Mouse (Mus musculus) lung, adult 2 months (tissue): ENCODE data around the gene Hspb9.

ENCODE experiments used
- CTCF ChIP-seq: fragments of 200-500 bp; IDR thresholded peaks from 2 replicates; pipeline ENCODE4 v1.5.1; 2011; ENCODE audit warnings: mild to moderate bottlenecking, low read length, control low read depth; ENCODE audit not compliant: insufficient read depth
- POLR2A ChIP-seq: fragments of 200-500 bp; IDR thresholded peaks from 2 replicates; pipeline ENCODE4 v1.6.1; 2011; ENCODE audit warnings: low read depth, mild to moderate bottlenecking, control low read depth, low read length, borderline replicate concordance; ENCODE audit errors: extremely low read depth

DNA sequence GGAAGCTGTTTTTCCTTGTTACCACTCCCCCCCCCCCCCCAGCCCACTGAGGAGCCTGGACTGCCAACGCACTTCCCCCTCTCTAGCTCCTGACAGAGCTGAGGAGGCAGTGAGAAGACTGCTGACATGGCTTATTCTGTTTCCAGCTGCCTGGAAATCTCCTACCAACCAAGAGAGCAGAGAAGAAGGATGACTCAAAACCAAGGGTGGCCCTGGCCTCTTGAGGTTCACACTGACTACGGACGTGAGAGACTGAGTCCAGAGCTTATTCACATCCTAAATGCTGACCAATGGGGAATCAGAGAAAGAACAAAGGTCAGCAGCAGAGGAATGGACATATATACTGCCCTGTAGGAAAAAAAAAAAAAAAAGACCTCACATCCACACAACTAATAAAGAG is 5.7 kb downstream of the Hspb9 start:
- TF ChIP-seq CTCF (no peak), POLR2A (no peak)
